Mouse (Mus musculus) hindbrain, embryonic 12.5 days (tissue): ENCODE measurements around the gene Cct4. TPM values are rescaled to one million over a fixed set of nuclear protein-coding genes. Genes with fewer than 3 reads are reported as not detected.

ENCODE experiments used
- ATAC-seq: fragments of 200-750 bp; cut with Nextera tagmentation; 2 replicates; pipeline ENCODE4 v1.8.0; 2017; ENCODE audit warnings: moderate TSS enrichment; ENCODE audit not compliant: low FRiP score
- H3K27ac ChIP-seq: fragments of 300-500 bp; sonication (generic); 2 replicates; pipeline ENCODE4 v1.5.1; 2016; ENCODE audit warnings: mild to moderate bottlenecking
- H3K27me3 ChIP-seq: fragments of 300-500 bp; sonication (generic); 2 replicates; pipeline ENCODE4 v1.6.1; 2016; ENCODE audit warnings: mild to moderate bottlenecking
- H3K36me3 ChIP-seq: fragments of 300-500 bp; sonication (generic); 2 replicates; pipeline ENCODE4 v1.6.1; 2016; ENCODE audit warnings: mild to moderate bottlenecking
- H3K4me1 ChIP-seq: fragments of 300-500 bp; sonication (generic); 2 replicates; pipeline ENCODE4 v1.6.1; 2016
- H3K4me2 ChIP-seq: fragments of 300-500 bp; sonication (generic); replicated peaks from 2 replicates; pipeline ENCODE4 v1.6.1; 2016; ENCODE audit warnings: mild to moderate bottlenecking
- H3K4me3 ChIP-seq: fragments of 300-500 bp; sonication (generic); 2 replicates; pipeline ENCODE4 v1.5.1; 2016; ENCODE audit warnings: mild to moderate bottlenecking
- H3K9ac ChIP-seq: fragments of 300-500 bp; sonication (generic); 2 replicates; pipeline ENCODE4 v1.6.1; 2016; ENCODE audit warnings: mild to moderate bottlenecking, moderate library complexity
- H3K9me3 ChIP-seq: fragments of 300-500 bp; sonication (generic); replicated peaks from 2 replicates; pipeline ENCODE4 v1.6.1; 2016; ENCODE audit warnings: mild to moderate bottlenecking
- WGBS: fragments of 180-500 bp; shearing (Covaris S2); methylation state at CpG from one replicate; pipeline ENCODE4 v1.1.7; 2016; 5-methylcytosine and 5-hydroxymethylcytosine counted together
- polyA plus RNA-seq: library from polyadenylated mRNA; unstranded; fragments of >200 nt; fragmentation: Nextera tagmentation; extraction: Ambion mirVana; gene quantifications from 2 replicates; pipeline ENCODE4 v1.2.1, GENCODE M21; 2016

Gene Cct4
- polyA plus RNA-seq, 1 experiment from 2014 or later: 326 TPM

DNA sequence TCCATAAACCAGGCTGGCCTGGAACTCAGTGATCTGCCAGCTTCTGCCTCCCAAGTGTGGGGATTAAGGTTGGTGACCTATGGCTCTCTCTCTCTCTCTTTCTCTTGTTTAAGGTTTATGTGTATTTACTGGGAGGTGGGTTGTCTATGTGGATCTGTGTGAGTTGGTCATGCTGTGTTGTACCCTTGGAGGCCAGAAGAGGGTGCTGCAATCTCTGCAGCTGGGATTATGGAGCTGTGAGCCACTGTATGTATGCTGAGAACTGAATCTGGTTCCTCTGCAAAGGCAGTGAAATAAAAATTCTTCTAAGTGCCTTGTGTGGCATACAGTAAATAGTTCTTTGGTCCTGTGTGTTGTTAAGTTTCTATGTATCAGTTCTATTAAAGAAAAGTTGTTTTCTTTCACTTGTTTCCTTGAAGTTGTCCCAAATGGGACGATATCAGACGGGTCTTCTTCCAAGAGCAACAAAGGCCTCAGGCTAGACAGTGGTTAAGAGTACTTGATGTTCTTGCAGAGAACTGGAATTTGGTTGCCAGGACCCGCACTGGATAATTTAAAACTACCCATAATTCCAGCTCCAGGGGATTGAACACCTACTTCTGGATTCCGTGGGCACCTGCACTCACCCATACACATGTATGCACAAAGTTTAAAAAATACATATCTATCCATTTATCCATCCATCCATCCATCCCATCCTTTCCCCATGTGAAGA is 23.4 kb downstream of the Cct4 start:
- Histone ChIP-seq H3K4me2 (no peak overlapping the region), H3K4me1 (no peaks in the 10 kb centered on the region), H3K9ac (no peak overlapping the region), H3K9me3 (no peaks in the 10 kb centered on the region), H3K27ac (no peak overlapping the region), H3K27me3 (no peaks in the 10 kb centered on the region), H3K36me3 (no peaks in the 10 kb centered on the region), H3K4me3 (no peak overlapping the region)
- ATAC-seq: no peak
- WGBS: 88% methylated on average over 4 of the region's 4 CpGs

DNA sequence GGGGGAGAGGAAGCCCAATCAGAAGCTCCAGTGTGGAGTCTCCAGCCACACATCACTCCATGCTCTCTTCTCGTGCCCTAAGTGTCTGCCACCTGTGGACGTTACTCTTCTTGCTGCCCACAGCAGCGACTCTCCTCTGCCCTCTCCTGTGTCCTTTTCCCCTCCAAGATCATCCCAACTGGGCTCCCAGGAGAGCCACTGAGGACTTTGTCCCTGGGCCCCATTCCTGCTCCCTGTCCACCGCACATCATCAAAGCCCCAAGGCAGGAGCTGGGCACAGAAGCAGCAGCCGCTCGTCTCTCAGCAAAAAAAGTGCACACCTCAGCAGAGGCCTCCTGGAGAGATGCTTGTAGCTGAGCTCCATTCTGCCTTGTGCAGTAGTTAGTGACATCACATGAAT is 24.7 kb downstream of the Cct4 start:
- Histone ChIP-seq H3K4me2 (no peak overlapping the region), H3K36me3 (no peaks in the 10 kb centered on the region), H3K9ac (no peak overlapping the region), H3K27me3 (no peaks in the 10 kb centered on the region), H3K27ac (no peak overlapping the region), H3K9me3 (no peaks in the 10 kb centered on the region), H3K4me3 (no peak overlapping the region), H3K4me1 (no peaks in the 10 kb centered on the region)
- 72% methylated on average over 6 of the region's 6 CpGs for WGBS
- ATAC-seq: no peak

DNA sequence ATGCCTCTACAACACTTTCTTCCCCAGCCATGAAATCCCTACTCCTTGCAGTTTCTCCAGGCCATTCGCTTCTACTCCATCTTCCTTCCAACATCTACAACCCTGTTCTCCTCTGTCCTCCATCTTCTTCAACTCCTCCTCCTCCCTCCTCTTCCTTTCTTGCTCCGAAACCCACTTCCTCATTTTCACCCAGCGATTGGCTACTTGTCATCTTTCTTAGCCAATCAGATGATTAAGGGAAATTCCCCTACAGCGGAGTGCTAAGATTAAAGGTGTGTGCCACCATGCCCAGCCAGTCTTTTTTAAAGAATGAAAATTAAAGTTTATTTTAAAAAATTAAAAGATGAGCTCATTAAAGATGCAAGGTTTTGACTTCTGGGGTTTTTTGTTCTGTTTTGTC is 27.6 kb downstream of the Cct4 start:
- ATAC-seq: no peak
- Histone ChIP-seq H3K27me3 (no peaks in the 10 kb centered on the region), H3K36me3 (no peaks in the 10 kb centered on the region), H3K9me3 (no peaks in the 10 kb centered on the region), H3K4me2 (no peak overlapping the region), H3K4me1 (no peaks in the 10 kb centered on the region), H3K27ac (no peak overlapping the region), H3K4me3 (no peak overlapping the region), H3K9ac (no peak overlapping the region)
- WGBS: 92% methylated on average over 4 of the region's 4 CpGs

DNA sequence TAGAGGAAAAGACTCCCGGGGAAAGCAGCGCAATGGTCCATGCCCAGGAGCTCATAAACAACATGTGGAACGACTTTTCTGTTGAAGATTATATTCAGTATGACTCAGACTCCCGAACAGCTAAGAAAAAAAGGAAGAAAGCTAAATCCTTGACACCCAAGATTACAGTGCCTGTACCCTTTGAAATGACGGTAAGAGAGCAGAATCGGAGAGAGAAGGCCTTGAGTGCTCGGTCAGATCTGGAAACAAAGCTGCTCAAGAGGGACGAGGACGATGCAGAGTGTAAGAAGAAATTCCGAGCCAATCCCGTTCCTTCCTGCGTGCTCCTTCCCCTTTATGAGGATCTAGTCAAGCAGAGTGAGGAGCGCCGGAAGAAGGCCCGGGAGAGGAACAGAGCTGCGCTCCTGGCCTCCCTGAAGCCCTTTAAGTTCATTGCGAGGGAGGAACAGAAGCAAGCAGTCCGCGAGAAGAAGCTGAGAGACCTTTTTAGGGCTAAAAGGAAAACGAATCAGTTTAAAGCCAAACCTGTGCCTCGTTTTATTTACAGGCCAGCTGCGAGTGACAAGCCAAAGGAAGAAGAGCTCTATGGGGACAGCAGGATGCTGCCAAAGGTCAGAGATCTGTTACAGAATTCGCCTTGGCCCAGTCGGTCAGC is 29.9 kb downstream of the Cct4 start:
- WGBS: 57% methylated on average over 24 of the region's 24 CpGs
- Histone ChIP-seq H3K9me3 (no peaks in the 10 kb centered on the region), H3K36me3 (no peaks in the 10 kb centered on the region), H3K4me2 (no peak overlapping the region), H3K4me1 (no peaks in the 10 kb centered on the region), H3K9ac (no peak overlapping the region), H3K27me3 (no peaks in the 10 kb centered on the region), H3K4me3 (no peak overlapping the region), H3K27ac (no peak overlapping the region)
- no peak for ATAC-seq

- 90% methylated on average over 14 of the region's 14 CpGs for WGBS
- Histone ChIP-seq H3K9me3 (no peaks in the 10 kb centered on the region), H3K4me1 (no peaks in the 10 kb centered on the region), H3K27ac (no peak overlapping the region), H3K4me2 (no peak overlapping the region), H3K27me3 (no peaks in the 10 kb centered on the region), H3K36me3 (no peaks in the 10 kb centered on the region), H3K4me3 (no peak overlapping the region), H3K9ac (no peak overlapping the region)
- ATAC-seq: no peak
Observed at GRCm38 (mm10) chr11:23020841-23021240, 30.5 kb downstream of the Cct4 start.

GRCm38 (mm10) chr11:23023155-23023554 is 32.8 kb downstream of the Cct4 start:
- WGBS: 97% methylated on average over 2 of the region's 2 CpGs

GRCm38 (mm10) chr11:23024169-23024568 is 33.9 kb downstream of the Cct4 start:
- no peak overlapping the region for H3K4me2 ChIP-seq
- H3K27ac ChIP-seq: no peak overlapping the region
- no peak for ATAC-seq
- H3K36me3 ChIP-seq: no peaks in the 10 kb centered on the region
- no peak overlapping the region for H3K4me3 ChIP-seq
- H3K9me3 ChIP-seq: no peaks in the 10 kb centered on the region
- WGBS: 79% methylated on average over 3 of the region's 3 CpGs
- H3K4me1 ChIP-seq: no peaks in the 10 kb centered on the region
- no peaks in the 10 kb centered on the region for H3K27me3 ChIP-seq
- no peak overlapping the region for H3K9ac ChIP-seq

More at GRCm38 (mm10) chr11:23023155-23023554, 32.8 kb downstream of the Cct4 start:
- no peaks in the 10 kb centered on the region for H3K9me3 ChIP-seq
- H3K4me2 ChIP-seq: no peak overlapping the region
- H3K27me3 ChIP-seq: no peaks in the 10 kb centered on the region
- no peak for ATAC-seq
- H3K27ac ChIP-seq: no peak overlapping the region
- no peaks in the 10 kb centered on the region for H3K36me3 ChIP-seq
- H3K4me3 ChIP-seq: no peak overlapping the region
- H3K9ac ChIP-seq: no peak overlapping the region
- no peaks in the 10 kb centered on the region for H3K4me1 ChIP-seq

DNA sequence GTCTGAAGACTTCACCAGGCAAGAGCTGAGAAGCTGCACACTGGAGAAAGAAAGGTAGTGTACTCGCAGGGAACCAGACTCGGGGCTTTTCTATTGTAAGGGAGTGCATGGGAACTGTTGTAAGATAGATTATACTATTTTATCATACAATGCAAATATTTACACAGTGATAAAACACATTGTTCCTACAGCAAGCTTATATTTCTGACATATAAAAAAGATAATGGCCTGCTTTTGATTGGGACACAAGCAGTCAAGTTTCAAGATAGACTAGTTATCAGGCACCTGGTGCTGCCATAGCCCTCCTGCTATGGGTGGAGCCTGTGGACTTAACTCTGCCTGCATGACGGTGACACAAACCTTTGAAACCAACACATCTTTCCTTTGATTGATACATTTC is 38.6 kb downstream of the Cct4 start:
- Histone ChIP-seq H3K4me1 (no peaks in the 10 kb centered on the region), H3K4me2 (no peak overlapping the region), H3K4me3 (no peak overlapping the region), H3K27ac (no peak overlapping the region), H3K9ac (no peak overlapping the region), H3K36me3 (no peaks in the 10 kb centered on the region), H3K9me3 (no peaks in the 10 kb centered on the region), H3K27me3 (no peaks in the 10 kb centered on the region)
- no peak for ATAC-seq
- 76% methylated on average over 3 of the region's 3 CpGs for WGBS

- Histone ChIP-seq H3K27me3 (no peaks in the 10 kb centered on the region), H3K4me2 (no peak overlapping the region), H3K9me3 (no peaks in the 10 kb centered on the region), H3K9ac (no peak overlapping the region), H3K36me3 (no peaks in the 10 kb centered on the region), H3K4me1 (no peaks in the 10 kb centered on the region), H3K27ac (no peak overlapping the region), H3K4me3 (no peak overlapping the region)
- 81% methylated on average over 6 of the region's 6 CpGs for WGBS
- ATAC-seq: no peak
Observed at GRCm38 (mm10) chr11:23029399-23029798, 39.1 kb downstream of the Cct4 start.

DNA sequence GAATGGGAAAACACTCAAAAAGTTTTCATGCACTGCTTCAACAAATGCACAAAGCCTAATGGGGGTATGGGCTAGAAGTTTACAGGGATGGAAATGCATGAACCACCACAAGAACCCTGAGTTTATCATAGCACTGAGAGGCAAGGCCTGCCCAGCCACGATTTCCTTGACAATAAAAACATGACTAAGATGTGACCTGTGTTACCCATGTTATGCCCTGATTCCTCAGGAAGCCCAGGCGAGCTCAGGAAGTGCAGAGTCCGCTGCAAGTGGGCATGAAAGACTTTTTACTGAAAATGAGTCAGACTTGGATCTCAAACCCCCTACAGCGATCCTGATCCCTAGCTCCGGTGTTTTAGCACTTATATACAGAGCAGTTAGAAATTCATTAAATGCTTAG is 56.9 kb downstream of the Cct4 start:
- H3K27ac ChIP-seq: no peak overlapping the region
- H3K27me3 ChIP-seq: no peaks in the 10 kb centered on the region
- WGBS: 71% methylated on average over 5 of the region's 5 CpGs
- H3K4me3 ChIP-seq: no peak overlapping the region
- H3K36me3 ChIP-seq: no peaks in the 10 kb centered on the region
- peaks cover 8% of the 10 kb centered on the region; the same call in 1 of the 2 replicates for H3K4me1 ChIP-seq
- ATAC-seq: no peak
- no peaks in the 10 kb centered on the region for H3K9me3 ChIP-seq
- no peak overlapping the region for H3K9ac ChIP-seq
- no peak overlapping the region for H3K4me2 ChIP-seq

DNA sequence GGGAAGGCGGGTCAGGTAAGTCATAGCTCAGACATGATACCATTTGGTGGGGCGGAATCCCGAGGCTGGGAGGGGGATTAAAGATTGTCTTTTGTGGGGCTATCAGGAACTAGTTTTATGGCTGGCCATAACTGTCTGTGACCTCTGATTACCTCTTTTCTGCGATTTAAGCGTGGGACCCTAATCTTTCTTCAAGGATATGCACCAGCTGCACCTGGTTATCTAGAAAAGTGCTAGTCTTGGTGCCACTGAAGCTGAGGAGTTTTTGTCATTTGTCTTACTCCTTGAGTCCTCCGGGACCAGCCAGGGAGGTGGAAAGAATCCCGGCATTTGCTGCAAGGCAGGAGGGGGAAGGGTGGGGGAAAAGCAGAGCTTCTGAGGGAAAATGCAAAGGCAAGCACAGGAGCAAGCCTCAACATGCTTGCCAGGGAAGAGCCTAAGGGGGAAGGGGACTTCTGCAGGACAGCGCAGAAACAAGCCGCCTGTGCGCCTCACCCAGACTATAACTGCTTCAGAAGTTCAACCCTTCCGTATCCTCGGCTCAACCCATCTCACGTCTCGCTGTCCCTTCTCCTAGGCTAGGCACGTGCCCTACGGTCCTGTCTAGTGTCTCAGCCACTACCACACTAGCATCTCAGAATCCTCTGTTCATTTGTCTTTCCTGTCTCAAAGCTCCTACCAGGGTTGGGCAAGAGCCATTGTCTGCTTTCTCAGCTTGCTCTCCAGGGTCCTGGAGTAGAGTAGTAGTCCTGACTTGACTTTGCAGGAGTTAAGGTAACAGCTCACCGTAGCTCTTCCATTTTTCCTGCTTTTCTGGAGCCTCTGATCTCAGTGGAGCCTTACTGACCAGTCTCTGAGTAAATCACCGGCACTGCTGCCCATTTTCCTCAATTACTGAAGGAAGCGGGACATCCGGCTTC is 57.6 kb downstream of the Cct4 start:
- whole genome bisulfite sequencing: 40% methylated on average over 20 of the region's 20 CpGs
- H3K9ac ChIP-seq: no peak overlapping the region
- H3K27me3 ChIP-seq: no peaks in the 10 kb centered on the region
- H3K4me3 ChIP-seq: no peak overlapping the region
- peaks cover 8% of the 10 kb centered on the region; the same call in 1 of the 2 replicates for H3K4me1 ChIP-seq
- H3K27ac ChIP-seq: no peak overlapping the region
- no peaks in the 10 kb centered on the region for H3K36me3 ChIP-seq
- peak overlapping the region; percentile 1 for H3K4me2 ChIP-seq
- no peaks in the 10 kb centered on the region for H3K9me3 ChIP-seq
- ATAC-seq: no peak

DNA sequence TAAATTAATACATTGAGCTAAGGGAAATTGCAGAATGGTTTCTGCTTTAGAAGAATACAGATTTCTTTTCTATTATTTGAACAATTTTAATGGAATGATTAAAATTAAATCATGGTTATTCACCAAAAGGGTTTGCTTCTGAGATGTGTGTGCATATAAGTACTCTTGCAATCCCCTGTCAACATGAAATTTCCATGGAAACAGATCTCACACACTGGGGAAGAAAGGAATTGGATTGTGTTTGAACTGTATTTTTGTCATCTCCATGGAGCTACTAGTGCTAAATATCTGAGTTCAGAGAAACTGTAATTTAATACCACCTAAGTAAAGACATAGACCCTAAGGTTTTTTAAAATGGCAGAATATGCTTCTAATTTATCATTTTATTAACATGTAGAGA is 59.3 kb downstream of the Cct4 start:
- H3K4me2 ChIP-seq: no peak overlapping the region
- no peaks in the 10 kb centered on the region for H3K36me3 ChIP-seq
- peaks cover 8% of the 10 kb centered on the region; the same call in 1 of the 2 replicates for H3K4me1 ChIP-seq
- H3K4me3 ChIP-seq: no peak overlapping the region
- H3K27me3 ChIP-seq: no peaks in the 10 kb centered on the region
- H3K9ac ChIP-seq: no peak overlapping the region
- H3K27ac ChIP-seq: no peak overlapping the region
- ATAC-seq: no peak
- H3K9me3 ChIP-seq: no peaks in the 10 kb centered on the region
